Mouse (Mus musculus): Measurements from ENCODE around the gene Olfr623. TPM values are rescaled to one million over a fixed set of nuclear protein-coding genes. Genes with fewer than 3 reads are reported as not detected.

The Olfr623 gene
- not detected for total RNA-seq (2021)
- long read RNA-seq, experiment 1, result 0 reads
- long read RNA-seq, experiment 2, result 0 reads

DNA sequence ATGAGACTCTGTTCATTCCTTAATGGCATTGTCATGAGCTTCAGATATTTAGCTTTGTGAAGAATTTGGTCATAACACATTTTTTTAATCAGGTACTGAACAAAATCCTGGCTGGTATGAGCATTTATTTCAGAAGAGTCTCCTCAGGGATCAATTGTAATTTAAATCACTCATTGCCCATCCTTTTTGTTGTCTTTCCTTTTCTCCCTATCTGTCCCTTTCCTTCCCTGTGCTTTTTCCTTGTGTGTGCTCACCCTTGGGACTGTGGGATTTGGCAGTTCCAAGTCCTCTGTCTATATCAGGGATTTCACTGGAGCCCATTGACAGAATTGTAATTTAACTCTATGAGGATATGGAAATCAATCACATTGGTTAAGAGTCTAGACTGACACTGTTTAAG is at the start of gene Olfr623:
TSS of gene Olfr623 (minus strand) at position 101 of the 400 bp plus-strand sequence.
- intact Hi-C loops (cut with DNase I), result no loop called here
- DNase-seq, result no peak

DNA sequence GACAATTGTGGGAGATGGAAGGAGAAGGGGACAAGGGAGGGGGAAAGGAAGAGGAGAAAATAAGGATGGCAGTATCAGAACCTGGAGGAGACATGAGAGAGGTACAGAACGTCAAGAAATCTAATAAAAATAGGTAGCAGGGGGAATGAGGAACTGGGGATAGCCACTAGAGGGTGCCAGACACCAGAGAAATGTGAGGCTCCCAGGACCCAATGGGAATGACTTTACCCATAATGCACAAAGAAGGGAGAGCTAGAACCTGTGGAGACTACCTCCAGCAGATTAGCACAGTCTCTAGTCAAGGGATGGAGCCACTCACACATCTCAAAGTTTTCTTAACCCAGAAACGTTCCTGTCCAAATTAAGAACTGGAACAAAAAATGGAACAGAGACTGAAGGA is 48.5 kb upstream of the Olfr623 start:
- no peak for DNase-seq
- intact Hi-C loops (cut with DNase I), result no loop called here

DNA sequence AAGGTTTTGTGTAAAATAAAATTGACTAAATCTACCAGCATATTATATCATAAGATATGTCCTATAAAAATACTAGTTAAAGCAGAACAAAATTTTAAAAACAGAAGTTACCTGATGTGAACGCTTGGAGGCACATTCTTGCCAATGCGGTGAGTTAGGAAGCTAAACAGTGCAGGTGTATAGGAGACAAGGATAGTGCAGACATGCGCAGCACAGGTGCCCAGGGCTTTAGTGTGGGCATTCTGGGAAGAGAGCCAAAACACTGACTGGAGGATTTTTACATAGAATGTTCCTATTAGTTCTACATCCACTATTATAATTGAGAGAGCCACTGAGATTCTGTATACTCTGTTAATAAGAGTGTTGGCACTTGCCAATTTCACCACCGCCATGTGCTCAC is 36.0 kb upstream of the Olfr623 start:
- DNase-seq, result no peak
- intact Hi-C loops (cut with DNase I), result no loop called here

DNA sequence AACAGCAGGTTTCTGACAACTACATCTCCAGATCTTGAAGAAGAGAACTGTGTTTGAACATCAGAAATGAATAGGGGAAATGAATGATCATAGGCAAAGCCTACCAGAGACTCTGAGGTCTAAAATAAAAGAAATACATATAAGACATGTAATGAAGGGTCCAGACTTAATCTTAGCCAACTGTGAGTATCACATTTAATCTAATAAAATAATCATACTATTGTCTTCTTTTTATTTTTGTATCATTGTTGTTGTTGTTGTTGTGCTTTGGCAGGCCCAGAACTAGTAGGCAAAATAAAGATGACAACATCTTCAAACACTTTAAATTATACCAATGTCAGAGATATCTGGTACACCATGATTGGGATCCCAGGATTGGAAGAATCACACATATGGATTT is 18.9 kb upstream of the Olfr623 start, which contains the start of gene Olfr625-ps1:
TSS of gene Olfr625-ps1 (plus strand) at position 301 of the 400 bp plus-strand sequence.
- DNase-seq, result no peak
- intact Hi-C loops (cut with DNase I), result no loop called here

DNA sequence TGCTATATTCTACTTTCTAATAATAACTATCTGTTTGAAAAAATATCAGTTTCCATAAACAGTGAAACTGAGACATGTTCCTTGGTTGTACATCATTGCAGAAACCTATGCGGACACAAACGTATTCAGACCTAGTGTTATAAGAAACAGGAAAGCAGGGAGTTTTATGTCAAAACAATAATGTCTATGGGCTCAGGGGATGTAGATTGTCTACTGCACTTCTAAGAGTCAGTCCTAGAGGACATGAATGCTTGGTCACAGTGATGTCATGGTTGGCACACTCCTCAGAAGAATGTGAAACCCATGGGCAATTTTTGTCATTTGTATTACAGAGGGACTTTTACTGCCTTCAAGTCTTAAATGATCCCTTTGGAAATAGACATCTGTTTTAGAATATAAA is 7.6 kb upstream of the Olfr623 start, which contains the start of gene Olfr624:
TSS of gene Olfr624 (minus strand) at position 101 of the 400 bp plus-strand sequence.
- intact Hi-C loops (cut with DNase I), result no loop called here
- DNase-seq, result no peak

DNA sequence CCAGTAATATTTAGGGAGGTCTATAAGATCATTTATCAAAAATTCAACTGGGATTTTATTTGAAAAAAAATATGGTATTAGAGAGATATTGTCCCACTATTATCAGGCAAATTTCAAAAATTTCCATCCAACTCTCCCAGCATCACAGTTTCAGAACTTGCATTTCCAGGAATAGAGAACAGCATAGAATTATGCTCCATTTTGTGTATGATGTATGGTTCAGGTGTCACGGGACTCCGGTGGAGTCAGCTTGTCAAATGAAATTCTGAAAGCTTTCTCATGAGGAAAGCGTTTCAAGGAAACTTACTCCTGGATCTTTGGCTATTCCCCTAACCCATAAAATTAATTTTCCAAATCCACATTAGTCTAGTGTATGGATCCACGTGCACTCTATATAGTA is 19.4 kb downstream of the Olfr623 start:
- DNase-seq, result no peak
- intact Hi-C loops (cut with DNase I), result no loop called here

DNA sequence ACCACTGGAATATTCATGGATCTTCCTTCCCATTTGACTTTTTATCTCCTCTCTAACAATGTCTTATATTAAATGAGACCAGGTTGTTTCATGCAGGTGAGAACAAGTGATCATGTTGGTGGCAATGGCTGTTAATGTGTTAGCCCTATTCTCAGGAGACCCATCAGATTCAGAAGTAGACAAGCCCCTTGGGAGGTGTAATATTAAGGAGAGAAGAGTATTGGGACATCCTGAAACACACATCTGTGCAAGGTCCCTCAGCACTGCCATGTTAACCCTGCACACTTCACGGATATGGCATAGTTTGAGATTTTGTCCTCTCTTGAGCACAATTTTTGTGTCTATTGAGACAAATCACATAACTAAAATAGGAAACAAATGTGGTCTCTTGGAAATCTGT is 20.9 kb downstream of the Olfr623 start, which contains the start of gene Olfr622:
TSS of gene Olfr622 (minus strand) at position 101 of the 400 bp plus-strand sequence.
- intact Hi-C loops (cut with DNase I), result no loop called here
- DNase-seq, result no peak

DNA sequence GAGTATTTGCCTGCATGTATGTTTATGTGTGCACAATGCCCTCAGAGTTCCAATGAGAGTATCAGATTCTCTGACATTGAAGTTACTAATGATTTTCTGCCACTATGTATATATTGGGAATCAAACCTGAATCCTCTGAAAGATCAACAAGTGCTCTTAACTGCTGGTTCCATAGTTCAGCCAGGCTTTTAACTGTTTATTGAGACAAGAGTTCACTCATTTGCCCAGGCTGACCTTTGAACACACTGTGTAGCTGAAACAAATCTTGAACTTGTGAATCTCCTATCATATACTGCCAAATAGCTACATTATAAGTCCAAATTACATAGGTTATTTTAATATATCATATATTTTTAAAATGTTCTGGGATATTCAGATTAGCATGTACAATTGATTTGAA is 26.7 kb downstream of the Olfr623 start:
- intact Hi-C loops (cut with DNase I), result no loop called here
- no peak for DNase-seq

DNA sequence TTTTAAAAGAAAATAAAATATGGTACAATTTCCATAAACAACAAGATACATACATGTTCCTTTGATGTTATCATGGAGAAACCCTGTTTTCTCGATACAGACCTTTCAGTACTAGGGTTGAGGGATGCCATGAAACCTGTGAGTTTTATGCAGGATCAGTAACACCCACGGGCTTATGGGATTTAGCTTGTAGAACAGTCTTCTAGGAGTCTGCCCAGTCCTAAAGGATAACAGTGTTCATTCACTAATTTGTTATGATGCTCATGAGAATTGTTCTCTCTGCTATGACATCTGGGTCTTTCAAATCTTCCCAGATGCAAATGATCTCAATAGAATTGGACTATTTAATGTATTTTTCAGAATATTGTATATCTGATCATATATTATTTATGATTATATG is 51.1 kb downstream of the Olfr623 start, which contains the start of gene Olfr620:
TSS of gene Olfr620 (minus strand) at position 101 of the 400 bp plus-strand sequence.
- DNase-seq, result no peak
- intact Hi-C loops (cut with DNase I), result no loop called here

Other genes starting within 250 kb of the Olfr623 start
- gene Usp17lc, start 248.6 kb downstream of the Olfr623 start, total RNA-seq (2021), result not detected
- gene Olfr605, start 218.3 kb downstream of the Olfr623 start, total RNA-seq (2021), result not detected
- not detected for gene Olfr606, start 214.7 kb downstream of the Olfr623 start, total RNA-seq (2021)
- not detected for gene Olfr607, start 199.5 kb downstream of the Olfr623 start, total RNA-seq (2021)
- not detected for gene Olfr608, start 193.8 kb downstream of the Olfr623 start, total RNA-seq (2021)
- gene Olfr609, start 165.6 kb downstream of the Olfr623 start, total RNA-seq (2021), result not detected
- not detected for gene Olfr610, start 151.6 kb downstream of the Olfr623 start, total RNA-seq (2021)
- not detected for gene Olfr611, start 142.9 kb downstream of the Olfr623 start, total RNA-seq (2021)
- not detected for gene Olfr612, start 121.0 kb downstream of the Olfr623 start, total RNA-seq (2021)
- not detected for gene Olfr613, start 115.6 kb downstream of the Olfr623 start, total RNA-seq (2021)
- gene Olfr615, start 107.6 kb downstream of the Olfr623 start, total RNA-seq (2021), result not detected
- not detected for gene Olfr616, start 94.6 kb downstream of the Olfr623 start, total RNA-seq (2021)
- gene Olfr617, start 90.6 kb downstream of the Olfr623 start, total RNA-seq (2021), result not detected
- gene Olfr618, start 73.6 kb downstream of the Olfr623 start, total RNA-seq (2021), result not detected
- gene Olfr619, start 63.1 kb downstream of the Olfr623 start, total RNA-seq (2021), result not detected
- gene Olfr620, start 51.2 kb downstream of the Olfr623 start, total RNA-seq (2021), result not detected
- gene Olfr622, start 21.0 kb downstream of the Olfr623 start, total RNA-seq (2021), result not detected
- gene Olfr624, start 7.5 kb upstream of the Olfr623 start, total RNA-seq (2021), result not detected
- gene Olfr625-ps1, start 19.0 kb upstream of the Olfr623 start, total RNA-seq (2021), result not detected
- not detected for gene Olfr243, start 51.0 kb upstream of the Olfr623 start, total RNA-seq (2021)
- not detected for gene Olfr628, start 66.7 kb upstream of the Olfr623 start, total RNA-seq (2021)
- not detected for gene Olfr629, start 81.2 kb upstream of the Olfr623 start, total RNA-seq (2021)
- gene Olfr630, start 93.6 kb upstream of the Olfr623 start, total RNA-seq (2021), result not detected
- gene Olfr69, start 107.9 kb upstream of the Olfr623 start, total RNA-seq (2021), result not detected
- not detected for gene Olfr68, start 116.0 kb upstream of the Olfr623 start, total RNA-seq (2021)
- not detected for gene Olfr67, start 128.1 kb upstream of the Olfr623 start, total RNA-seq (2021)
- gene Hbb-bt, start 150.3 kb upstream of the Olfr623 start, total RNA-seq (2021), result 1,000 to 10,000 TPM; 2,822 to 3,799 TPM
- gene Hbb-bs, start 164.4 kb upstream of the Olfr623 start, total RNA-seq (2021), result over 10,000 TPM; 24,882 to 31,010 TPM
- not detected for gene Hbb-bh2, start 176.8 kb upstream of the Olfr623 start, total RNA-seq (2021)
- not detected for gene Hbb-bh1, start 179.5 kb upstream of the Olfr623 start, total RNA-seq (2021)
- gene Hbb-y, start 189.5 kb upstream of the Olfr623 start, total RNA-seq (2021), result not detected
- gene Olfr66, start 222.6 kb upstream of the Olfr623 start, total RNA-seq (2021), result not detected
- gene Olfr64, start 230.8 kb upstream of the Olfr623 start, total RNA-seq (2021), result not detected
- not detected for gene Olfr65, start 239.8 kb upstream of the Olfr623 start, total RNA-seq (2021)

All from heart, postnatal 14 days (tissue).